ENCODE assay signal across 23 mouse cellular contexts in the genomic region with DNA sequence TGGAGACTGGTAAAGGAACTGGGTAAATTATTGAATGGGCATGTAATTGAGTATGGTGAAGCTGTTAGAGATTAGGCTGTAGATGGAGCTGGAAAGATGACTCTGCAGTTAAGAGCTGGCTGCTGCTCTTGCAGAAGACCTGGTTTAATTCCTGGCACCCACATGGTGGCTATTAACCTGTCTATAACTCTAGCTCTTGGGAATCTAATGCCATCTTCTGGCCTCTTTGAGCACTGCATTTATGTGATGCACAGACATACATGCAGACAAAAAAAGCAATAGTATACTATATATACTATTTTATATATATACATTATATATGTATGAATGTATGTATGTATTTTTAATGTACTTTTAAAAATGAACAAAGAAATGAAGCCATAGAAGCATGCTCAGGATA.
DNase-seq lines count a peak whose midpoint lies in the region; ATAC-seq and TF ChIP-seq lines count a peak whose summit lies in the region.
"Had no signal": no experiment of that assay in that cellular context is flagged by ENCODE, and none has a peak within 500 bp of the region (broad histone marks: within the 10 kb centered on the region; RNA-seq: fewer than 3 reads in every experiment).

No protein-coding gene starts in this region.

- TF ChIP-seq EP300 in lung, postnatal 0 days (IDR thresholded peaks at IDR 0.05) = no peak

- H3K4me2 ChIP-seq in lung, postnatal 0 days (replicated peaks; ENCODE audit: low read depth, low read length) = no peak overlapping the region
- H3K4me2 ChIP-seq: heart, embryonic 13.5 days; midbrain, embryonic 11.5 days; neural tube, embryonic 12.5 days had no signal

- H3K27me3 ChIP-seq in lung, postnatal 0 days (replicated peaks; ENCODE audit: insufficient read depth, low read length) = no peaks in the 10 kb centered on the region
- peaks cover 47% of the 10 kb centered on the region for H3K27me3 ChIP-seq in embryonic facial prominence, embryonic 10.5 days (replicated peaks; ENCODE audit: low read depth, poor library complexity, severe bottlenecking)
- H3K27me3 ChIP-seq: heart, embryonic 13.5 days; neural tube, embryonic 12.5 days had no signal

- H3K9me3 ChIP-seq in lung, postnatal 0 days (ENCODE audit: low read length) = no peaks in the 10 kb centered on the region
- 0 out of 2 replicates have a peak, but pooled peaks cover 2% of the 10 kb centered on the region for H3K9me3 ChIP-seq in embryonic facial prominence, embryonic 10.5 days
- H3K9me3 ChIP-seq: forebrain, embryonic 10.5 days; heart, embryonic 13.5 days; neural tube, embryonic 12.5 days had no signal

- peak; percentile 11 for DNase-seq in CD4-positive, CD25-positive, alpha-beta regulatory T cell, adult 2 months (ENCODE audit: low read depth, low spot score)
- DNase-seq in lung, postnatal 0 days (ENCODE audit: low spot score) = no peak
- DNase-seq in lung, postnatal 10 days = no peak
- peak; percentile 17 for DNase-seq in R1 (ENCODE audit: low read depth, low spot score)
- no peak for DNase-seq in embryonic facial prominence, embryonic 10.5 days (ENCODE audit: low spot score)
- no peak for DNase-seq in cerebellum, postnatal 10 days
- DNase-seq in cerebellum, adult 9-10 months = no peak
- DNase-seq: adrenal gland, postnatal 36 days; cerebellum, adult 11-12 months; cerebellum, postnatal 36 days; heart, postnatal 4 days; kidney, adult 11 months; layer of hippocampus, postnatal 36 days; liver, postnatal 0 days; lung, postnatal 4 days; right cerebral cortex, adult 18-20 months had no signal

- no peaks in the 10 kb centered on the region for H3K36me3 ChIP-seq in lung, postnatal 0 days (ENCODE audit: insufficient read depth, low read length)
- peaks cover 11% of the 10 kb centered on the region for H3K36me3 ChIP-seq in embryonic facial prominence, embryonic 10.5 days (replicated peaks)
- H3K36me3 ChIP-seq: neural tube, embryonic 12.5 days had no signal

- no peak for ATAC-seq in CD4-positive, CD25-positive, alpha-beta regulatory T cell, adult 4 months
- no peak for ATAC-seq in lung, postnatal 0 days
- ATAC-seq: hindbrain, embryonic 16.5 days; liver, postnatal 0 days had no signal

- H3K9ac ChIP-seq in lung, postnatal 0 days (replicated peaks; ENCODE audit: low read depth) = no peak overlapping the region
- H3K9ac ChIP-seq: heart, embryonic 13.5 days; liver, postnatal 0 days; neural tube, embryonic 12.5 days had no signal

- TF ChIP-seq CTCF in lung, postnatal 0 days (IDR thresholded peaks at IDR 0.05) = peak; percentile 15; the same call in 1 of the 2 replicates

- H3K4me1 ChIP-seq in lung, postnatal 0 days (ENCODE audit: insufficient read depth, low read depth, low read length) = no peaks in the 10 kb centered on the region
- no peaks in the 10 kb centered on the region for H3K4me1 ChIP-seq in embryonic facial prominence, embryonic 10.5 days
- H3K4me1 ChIP-seq: neural tube, embryonic 12.5 days had no signal

- no peak overlapping the region for H3K4me3 ChIP-seq in lung, postnatal 0 days (ENCODE audit: low read depth, low read length)
- H3K4me3 ChIP-seq in embryonic facial prominence, embryonic 10.5 days = no peak overlapping the region
- H3K4me3 ChIP-seq: forebrain, embryonic 10.5 days; heart, embryonic 13.5 days; neural tube, embryonic 12.5 days had no signal

- no peak overlapping the region for H3K27ac ChIP-seq in lung, postnatal 0 days (ENCODE audit: low read length)
- no peak overlapping the region for H3K27ac ChIP-seq in embryonic facial prominence, embryonic 10.5 days (replicated peaks)
- H3K27ac ChIP-seq: forebrain, embryonic 10.5 days; heart, embryonic 13.5 days; kidney, postnatal 0 days; neural tube, embryonic 12.5 days had no signal

Comparison
In these comparisons a context has a peak if more than half of its experiments do, and no peak if none do; other contexts are left out.
1. DNase-seq: peak in CD4-positive, CD25-positive, alpha-beta regulatory T cell, adult 2 months (single experiment) and R1 (single experiment); none in lung, postnatal 0 days (single experiment), lung, postnatal 10 days (single experiment), embryonic facial prominence, embryonic 10.5 days (single experiment), cerebellum, postnatal 10 days (0 of 2) and cerebellum, adult 9-10 months (single experiment).